Mouse (Mus musculus) adrenal gland, postnatal 14 days (tissue): Measurements from ENCODE around the gene Grik4. TPM values are rescaled to one million over a fixed set of nuclear protein-coding genes. Genes with fewer than 3 reads are reported as not detected.
"Not testable (repeated sequence)": the region's sequence is repeated elsewhere in the genome, so short reads cannot be mapped to it uniquely, and the experiment has no call there.

Experiments
- DNase-seq: peaks from one replicate; pipeline ENCODE4 v3.0.0; 2021; ENCODE audit warnings: mixed read lengths
- total RNA-seq: library from RNA; stranded (reverse); gene quantifications from 2 replicates; pipeline ENCODE4 v1.2.3, GENCODE M21; 2021

The Grik4 gene
- total RNA-seq, 1 experiment from 2014 or later = 1.5 TPM

DNA sequence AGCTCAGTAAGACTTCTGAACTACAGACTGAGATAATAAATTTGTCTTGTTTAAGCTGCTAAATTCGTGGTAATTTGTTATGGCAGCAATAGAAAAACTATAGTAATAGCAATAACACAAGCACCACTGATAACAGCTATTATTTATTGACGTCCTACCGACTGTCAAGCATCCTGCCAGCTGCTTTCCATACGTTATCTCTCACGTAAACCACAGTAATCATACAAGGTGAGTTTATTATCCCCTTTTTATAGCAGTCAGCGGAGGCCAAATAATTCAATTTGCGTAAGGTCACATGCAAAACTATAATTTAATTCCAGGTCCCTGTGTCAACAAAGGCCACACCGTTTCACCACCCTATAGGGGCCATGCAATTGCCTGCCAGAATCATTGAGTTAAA lies 147.0 kb downstream of the Grik4 start:
- DNase-seq = no peak

DNA sequence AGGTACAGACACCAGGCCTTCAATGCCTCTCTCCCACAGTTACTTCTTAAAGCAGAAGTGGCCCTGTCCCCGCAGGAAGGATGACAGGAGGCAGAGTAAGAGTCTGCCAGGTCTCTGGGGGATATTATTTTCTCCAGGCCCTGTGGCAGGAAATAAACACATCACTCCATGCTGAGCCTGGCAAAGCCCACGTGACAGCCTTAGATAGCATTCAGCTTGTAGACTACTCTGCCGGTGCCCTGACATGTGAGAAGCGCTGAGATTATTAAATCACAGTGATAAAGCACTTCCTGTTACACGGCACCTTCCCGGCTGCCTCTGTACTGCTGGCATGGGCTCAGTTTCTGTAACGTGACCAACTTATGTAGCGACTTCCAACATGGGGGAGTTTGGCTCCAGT lies 148.4 kb downstream of the Grik4 start:
- peak; percentile 26 for DNase-seq

DNA sequence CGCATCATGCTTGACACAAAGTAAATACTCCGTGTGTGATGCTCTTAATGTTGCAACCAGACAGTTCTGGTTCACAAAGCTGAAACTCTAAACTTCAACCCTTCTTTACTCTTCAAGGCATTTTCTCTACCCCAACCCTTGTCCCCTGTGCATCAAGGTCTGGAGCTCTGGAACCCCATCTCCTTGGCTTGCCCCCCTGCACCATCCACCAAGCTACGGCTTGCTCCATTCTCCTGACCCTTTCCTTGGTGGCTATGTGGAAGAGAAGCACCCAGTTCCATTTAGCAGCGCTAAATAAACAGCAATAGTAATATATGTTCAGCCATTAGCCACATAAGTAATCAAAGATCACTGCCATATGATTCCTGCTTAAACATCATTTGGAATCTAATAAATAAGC lies 150.3 kb downstream of the Grik4 start:
- DNase-seq = no peak

DNA sequence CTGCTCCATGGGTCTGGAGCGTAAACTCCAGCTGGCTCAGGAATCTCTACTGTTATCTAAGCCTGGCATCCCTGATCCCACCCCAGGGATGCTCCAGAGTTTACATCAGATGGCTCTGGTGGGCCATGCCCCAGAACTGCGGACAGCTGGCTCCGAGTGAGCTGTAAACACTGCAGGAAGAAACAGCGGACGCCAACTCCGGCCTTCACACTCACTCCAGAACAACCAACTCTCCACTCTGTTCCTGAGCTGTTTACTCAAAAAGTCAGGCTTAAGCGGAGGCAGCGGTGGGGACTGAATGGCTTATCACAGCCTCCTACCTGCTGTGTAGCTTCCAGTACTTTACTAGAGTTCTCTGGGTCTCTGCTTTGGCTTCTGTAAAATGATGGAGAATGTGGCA lies 150.7 kb downstream of the Grik4 start:
- DNase-seq = no peak

DNA sequence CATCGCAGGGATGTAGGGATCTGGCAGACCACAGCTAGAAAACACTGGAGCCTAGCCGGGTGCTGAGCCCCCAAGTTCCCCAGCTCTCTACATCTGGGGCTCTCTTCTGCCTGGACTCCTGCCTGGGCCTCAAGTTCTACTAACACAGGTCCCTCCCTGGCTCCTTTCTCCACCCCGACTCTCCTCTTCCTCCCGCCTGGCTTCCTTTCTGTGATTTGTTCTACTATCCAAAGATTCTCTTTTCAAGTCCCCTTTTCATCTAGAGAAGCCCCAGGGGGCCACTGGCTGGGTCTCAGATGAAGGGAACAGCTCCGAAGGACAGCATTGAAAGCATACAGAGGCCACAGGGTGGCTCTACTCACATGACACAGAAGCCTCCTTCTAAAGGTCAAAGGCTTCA lies 151.9 kb downstream of the Grik4 start:
- DNase-seq = no peak

DNA sequence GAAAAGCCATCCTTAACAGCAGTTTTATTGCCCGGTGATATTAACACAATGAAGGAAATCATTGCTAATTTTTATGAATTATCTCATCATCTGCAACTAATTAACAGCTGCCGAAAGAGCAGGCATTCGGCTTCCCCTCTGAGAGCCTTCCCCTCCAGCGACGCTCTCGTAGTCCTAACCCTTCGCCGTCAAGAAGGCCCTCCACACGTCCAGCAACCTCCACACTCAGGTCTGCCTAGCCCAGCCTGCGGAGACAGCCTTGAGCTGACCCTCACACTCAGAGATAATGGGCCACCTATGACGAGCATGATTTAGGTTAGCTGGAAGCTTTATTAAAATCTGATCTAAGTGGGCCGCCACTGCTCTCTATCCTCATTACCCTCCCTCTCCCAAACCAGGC lies 152.5 kb downstream of the Grik4 start:
- no peak for DNase-seq

DNA sequence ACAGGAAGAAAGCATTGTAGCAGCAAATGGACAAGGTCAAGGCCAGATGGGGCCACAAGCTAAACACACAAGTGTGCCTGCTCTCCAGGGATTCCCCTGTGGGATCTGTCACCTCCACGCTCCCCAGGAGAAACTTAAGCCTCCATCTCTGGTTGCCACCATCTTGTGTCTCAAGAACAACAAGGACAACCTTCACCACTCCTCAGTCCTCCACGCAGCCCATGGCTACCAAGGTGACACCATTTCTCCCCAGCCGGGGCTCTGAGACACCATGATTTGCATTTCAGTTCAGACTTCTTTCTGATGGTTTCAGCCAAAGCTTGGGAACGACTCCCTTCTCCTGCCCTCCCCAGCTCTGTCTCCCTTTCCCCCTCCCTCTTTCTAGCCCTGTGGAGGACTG lies 152.9 kb downstream of the Grik4 start:
- no peak for DNase-seq

DNA sequence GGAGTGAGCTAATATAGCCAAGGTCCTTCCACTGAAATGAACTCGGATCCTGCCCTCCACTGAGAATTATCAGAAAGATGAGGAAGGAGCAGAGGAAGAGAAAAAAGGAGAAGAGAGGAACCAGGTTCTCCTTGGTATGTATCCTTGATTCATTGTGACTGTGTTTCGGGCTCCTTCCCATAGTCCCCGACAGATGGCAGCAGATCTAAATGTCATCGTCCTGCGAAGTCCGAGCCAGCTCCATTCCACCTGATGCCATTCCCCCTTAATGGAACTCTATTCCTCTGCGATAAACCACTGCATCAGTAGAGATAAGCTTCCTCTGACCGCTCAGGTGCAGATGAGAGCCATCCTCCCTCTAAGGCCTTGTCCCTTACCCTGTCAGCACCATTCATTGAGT lies 155.8 kb downstream of the Grik4 start:
- peak; percentile 67 for DNase-seq

DNA sequence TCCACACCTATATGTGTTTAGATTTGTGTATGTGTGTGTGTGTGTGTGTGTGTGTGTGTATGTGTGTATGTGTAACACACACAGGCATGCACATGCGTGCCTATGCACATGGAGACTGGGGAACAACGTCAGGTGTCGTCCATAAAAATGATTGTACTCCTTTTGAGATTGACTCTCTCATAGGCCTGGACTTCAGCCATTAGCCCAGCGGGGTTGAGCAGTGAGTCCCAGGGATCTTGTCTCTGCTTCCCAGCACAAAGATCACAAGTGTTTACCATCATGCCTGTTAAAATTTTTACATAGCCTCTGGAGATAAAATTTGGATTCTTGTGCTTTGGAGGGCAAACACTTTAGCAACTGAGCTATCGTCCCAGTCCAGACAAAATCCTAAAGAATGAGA lies 157.4 kb downstream of the Grik4 start:
- no peak for DNase-seq

DNA sequence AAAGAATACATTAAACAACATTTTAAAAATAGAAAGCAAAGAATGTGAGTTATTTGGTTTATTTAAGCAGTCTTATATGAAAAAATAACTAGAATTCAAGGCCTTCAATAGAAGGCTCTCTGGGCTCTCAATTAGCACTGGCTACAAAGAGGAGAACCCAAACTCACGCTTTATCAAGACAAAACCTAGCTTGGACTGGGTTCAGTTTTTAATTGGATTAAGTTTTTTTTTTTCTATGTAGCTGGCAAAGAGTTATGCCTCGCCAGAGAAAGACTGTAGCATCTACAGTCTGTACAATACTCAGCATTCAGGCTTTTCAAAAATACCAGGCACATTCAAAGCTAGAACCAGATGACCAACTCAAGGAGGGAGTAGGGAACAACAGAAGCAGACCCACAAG lies 158.0 kb downstream of the Grik4 start:
- no peak for DNase-seq

DNA sequence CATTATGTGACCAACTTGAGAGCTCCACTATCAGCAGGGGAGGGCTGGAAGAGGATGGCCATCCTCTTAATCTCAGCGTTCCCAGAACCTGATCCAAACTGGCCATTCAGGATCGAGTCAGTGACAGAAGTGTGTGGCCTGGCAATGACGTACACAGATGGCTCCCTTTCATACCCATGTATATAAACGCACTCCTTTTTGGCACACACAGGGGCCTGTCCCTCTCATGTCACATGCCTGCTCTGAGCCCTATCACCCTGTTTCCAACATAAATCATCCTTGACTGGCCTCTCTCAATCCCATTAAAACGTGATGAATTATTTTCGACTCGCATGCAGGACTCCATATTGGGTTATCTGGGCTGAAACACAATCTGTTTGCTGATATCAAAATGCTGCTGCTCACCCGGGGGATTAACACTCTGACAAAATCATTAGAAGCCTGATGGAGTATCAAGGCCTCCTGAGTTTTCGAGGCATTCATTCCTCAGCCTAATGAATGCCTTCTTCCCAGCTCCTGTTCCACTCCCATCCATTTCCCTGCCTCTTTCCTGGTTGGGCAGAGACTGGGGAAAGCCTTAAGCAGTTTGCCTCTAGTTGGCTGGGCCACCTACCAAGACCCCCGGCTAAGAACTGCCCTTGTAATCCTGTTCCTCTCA lies 159.0 kb downstream of the Grik4 start:
- no peak for DNase-seq

DNA sequence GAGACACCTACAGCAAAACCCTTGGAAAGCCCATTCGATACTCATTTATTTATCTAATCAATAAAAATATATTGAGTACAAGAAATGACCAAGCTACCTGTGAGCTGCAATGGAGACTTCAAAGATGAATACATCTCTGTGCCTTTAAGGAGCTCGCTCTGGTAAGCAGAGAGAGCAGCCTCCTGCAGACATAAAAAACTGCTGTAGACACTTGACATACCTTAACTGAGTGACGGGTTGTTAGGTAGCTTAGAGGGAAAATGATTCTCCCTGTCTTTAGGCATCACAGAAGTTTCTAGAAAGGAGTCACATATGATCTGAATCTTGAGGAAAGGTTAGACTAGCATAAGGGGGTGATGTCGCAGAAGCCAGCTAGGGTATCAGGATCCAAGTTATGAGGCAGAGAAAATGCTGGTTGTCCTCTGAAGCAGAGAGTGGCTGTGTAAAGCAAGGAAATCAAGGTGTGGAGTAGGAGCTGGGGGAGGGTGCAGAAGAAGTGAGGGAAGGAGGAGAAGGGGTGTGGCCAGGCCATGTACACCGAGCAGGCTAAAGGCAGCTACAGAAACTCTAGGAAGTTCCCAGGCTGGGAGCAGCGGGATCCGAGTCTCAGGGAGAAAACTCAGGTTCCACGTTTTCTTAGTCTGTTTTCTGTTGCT lies 160.9 kb downstream of the Grik4 start:
- DNase-seq = no peak

DNA sequence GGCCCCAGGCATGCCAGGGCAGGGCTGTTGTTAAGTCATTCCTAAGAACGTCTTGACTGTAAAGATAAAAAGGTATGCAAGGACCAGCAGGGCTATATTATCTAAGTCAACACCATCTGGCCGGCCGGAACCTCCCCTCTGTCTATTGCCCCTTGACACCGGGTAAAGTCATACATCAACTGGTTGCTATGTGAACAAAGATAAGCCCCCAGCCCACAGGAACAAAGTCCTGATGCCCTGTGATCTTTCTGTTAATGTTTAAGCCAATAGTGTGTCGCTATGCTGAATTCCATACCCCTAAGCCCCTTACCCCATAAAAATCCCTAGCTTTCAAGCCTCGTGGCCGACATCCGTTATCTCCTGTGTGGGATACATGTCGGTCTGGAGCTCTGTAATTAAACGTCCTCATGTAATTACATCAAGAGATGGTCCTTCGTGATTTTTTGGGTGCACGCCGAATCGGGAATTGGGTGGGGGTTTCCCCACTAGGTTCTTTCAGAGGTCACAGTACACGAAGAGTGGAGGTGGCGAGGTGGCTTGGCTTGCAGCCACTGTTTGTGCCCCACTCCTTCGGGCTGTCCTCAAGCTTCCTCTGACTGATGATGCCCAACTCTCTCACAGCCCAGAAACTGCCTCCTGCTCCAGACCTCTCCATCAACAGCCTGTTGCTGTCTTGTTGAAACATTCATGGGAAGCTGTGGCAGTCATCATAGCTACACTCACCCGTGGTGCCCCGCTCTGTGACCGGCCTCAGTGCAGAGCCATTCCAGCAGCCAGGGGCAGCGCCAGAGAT lies 165.6 kb downstream of the Grik4 start:
- not testable (repeated sequence) for DNase-seq

DNA sequence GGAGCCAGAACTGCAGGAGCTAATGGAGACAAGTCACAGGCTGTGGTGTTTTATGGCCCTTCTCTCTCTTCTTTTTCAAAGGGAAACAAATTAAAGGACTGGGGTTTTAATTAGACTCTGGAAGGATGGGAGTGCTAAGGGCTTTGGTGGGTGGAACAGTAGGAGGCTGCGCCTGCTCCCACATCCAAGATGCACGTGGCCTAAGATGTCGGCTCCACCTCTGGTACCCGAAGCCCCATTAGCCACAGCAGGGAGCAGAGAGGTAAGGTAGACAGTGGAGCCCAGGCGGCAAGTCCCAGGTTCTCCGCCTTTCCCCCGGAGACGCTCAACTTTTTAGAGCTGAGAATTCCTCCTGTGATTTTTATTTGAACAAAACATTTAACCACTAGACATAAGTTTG lies 166.4 kb downstream of the Grik4 start:
- DNase-seq = no peak

DNA sequence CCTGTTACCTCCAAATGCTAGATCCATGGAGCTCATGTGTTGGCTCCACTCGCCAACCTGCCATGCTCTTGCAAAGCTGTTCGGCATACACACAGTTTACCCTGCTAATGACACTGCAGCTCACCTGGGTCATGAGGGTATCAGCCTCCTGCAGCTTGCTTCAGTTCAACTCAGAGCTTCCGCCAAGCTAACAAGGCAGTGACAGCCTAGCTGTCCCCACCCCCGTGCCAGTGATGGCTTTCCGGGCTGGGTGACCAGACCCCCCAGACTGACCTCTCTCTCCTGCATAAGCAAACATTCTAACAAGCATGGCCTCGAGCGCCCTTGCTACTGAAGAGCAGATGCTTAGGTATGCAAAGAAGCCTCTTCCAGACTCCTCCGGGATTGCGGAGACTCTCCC lies 167.5 kb downstream of the Grik4 start:
- DNase-seq = no peak

DNA sequence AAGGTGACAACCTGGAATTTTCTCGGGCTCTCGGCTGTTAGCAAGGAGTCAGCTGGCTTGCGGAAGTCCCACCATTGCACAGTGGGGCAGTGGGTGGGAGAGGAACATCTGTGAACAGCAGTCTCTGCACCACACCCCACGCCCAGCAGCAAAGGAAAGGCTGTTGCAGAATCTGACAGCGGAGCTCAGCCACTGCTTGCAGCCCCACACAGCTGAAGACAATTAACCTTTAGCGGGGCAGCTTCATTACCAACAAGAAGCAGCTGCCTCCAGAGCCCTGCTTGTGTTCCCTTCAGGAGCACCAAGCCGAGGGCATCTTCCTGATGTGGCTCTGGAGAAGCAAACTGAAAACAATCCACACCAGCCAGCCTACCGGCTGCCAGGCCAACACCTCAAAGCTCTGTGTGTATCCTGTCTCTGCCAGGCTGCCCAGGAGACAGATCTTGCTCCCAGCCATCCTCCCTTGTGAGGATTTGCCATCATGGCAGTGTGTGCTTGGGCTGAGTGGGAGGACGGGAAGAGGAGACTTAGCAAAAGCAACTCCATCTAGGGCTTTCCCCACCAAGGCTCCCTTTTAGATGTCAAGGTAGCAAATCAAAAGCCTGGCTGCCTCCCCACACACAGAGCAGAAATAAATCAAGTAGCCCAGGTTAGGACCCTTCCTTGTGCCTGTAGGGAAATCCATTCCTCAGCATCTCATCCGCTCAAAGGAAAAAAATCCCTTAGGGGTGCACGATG lies 179.3 kb downstream of the Grik4 start:
- DNase-seq = no peak

DNA sequence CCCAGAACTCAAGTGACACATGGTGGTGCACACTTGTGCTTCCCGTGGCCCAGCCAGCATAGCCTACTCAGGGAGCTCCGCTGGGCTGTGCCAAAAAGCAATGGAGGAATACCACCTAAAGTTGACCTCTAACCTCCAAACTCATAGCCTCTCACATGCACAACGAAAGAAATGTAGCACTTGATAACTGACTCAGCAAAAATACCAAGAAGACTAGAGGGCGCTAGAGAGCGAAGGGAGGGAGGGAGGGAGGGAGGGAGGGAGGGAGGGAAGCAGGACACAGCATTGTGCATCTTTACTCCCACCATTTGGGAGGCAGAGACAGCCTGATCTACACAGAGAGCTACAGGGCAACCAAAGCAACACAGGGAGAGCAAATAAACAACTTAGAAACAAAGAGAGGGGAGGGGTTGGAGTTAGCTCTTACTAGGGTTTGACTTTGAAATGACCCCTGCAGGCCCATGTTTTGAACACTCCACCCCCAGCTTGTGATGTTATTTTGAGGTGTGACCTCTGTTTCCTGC lies 185.5 kb downstream of the Grik4 start:
- peak; percentile 21 for DNase-seq

DNA sequence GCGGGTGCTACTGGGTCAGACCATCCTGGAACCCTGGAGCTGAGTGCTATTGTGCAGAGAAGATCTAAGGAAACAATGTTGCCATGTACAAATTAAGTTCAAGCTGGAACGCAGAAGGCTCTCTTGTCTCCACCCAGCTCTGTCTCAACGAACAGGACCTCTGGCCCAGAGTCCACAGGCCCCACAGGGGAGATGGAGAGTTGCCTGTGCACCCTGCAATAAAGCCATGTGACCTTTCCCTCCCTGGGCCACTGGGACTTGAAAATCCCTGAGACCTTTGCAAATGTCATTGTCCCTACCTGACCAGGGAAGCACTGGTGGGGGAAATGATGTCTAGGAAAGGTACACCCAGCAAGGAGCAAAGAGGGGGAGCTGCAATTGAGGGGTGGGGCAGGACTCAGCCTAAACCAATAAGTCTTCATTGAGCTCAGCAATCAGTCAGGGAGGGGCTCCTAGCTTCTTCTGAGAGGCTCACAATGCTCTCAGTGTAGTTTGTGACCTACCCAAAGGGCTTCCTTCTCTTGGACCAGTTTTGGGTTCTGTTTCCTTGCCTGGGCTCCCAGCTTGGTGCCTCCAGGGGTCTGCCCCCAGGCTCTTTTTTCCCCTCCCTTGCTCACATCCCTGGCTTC lies 187.2 kb downstream of the Grik4 start:
- peak; percentile 62 for DNase-seq

DNA sequence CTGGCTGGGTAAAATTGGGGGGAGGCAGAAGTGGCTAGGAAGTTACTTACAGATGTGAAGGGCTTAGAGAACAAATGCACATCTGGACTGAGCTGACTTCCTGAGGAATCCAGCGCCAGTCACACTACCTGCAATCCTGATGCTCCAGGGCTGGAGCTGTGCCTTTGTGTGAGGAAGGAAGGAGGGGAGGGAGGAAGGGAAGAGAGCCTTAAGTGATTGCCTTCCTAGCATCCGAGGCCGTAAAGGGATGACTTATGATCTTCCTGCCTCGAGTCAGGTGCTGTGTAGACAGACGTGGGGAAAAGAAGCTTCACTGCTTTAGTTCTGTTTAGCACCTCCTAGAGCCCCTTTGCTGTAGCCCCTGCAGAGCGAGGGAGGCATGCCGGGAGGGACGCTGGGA lies 189.6 kb downstream of the Grik4 start:
- DNase-seq = no peak

DNA sequence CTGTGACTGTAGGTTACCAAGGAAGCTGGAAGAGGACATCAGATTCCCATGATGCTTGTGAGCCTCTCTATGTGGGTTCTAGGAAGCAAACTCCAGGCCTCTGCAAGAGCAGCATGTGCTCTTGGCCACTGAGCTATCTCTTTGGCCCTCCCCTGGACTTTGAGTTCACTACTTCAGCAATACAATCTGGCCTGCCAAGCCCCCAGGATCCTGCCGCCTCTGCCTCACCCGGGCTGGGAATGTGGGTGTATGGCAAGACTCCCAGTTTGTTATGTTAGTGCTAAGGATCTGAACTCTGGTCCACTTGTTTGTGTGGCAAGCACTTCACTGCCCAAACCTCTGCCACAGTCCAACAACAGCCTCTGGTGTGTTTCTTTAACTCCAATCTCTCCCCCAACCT lies 193.1 kb downstream of the Grik4 start:
- DNase-seq = peak; percentile 39

DNA sequence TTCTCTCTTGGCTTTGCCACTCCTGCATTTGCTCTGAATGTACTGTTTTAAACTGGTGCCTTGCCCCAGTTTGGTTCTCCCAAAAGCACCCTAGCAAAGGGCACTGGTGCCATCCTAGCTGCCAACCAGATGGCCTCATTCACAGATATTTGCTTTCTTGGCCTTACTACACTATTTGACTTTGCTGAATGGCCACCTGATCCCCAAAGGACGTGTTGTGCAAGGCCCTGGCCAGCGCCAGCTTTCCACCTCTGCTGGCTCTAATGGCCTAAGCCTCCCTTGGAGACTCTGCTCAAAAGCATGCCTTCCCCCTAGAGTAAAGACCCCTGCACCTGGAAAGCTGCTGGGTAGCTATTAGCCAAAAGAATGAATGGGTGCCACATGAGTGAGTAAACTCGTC lies 194.1 kb downstream of the Grik4 start:
- peak; percentile 77 for DNase-seq

DNA sequence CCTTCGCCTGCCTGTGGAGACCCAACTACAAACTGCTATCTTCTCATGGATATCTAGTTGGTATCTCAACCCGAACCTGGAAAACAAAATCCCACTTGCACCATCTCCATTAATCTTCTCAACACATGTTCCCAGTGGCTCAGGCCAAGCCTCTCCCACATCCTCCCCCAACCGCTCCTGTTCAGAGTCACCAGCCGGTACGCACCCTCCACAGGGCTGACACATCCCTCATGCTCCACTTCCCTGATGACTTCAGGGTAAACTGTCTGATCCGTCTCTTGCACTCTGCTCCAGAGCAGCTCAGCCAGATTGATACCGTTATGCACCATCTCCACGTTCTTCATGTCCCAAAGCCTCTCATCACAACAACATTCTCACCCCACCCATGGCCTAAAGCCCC lies 198.3 kb downstream of the Grik4 start:
- no peak for DNase-seq
